Mouse (Mus musculus) heart, postnatal 0 days (tissue): ENCODE measurements around the gene Prkag2.
A peak's percentile ranks its signal among the peaks of the same experiment; 100 is the strongest.

ENCODE experiments used
- CTCF ChIP-seq: IDR thresholded peaks from 2 replicates; pipeline ENCODE4 v1.5.1; 2016; ENCODE audit warnings: antibody characterized with exemption, control low read depth, low read depth
- EP300 ChIP-seq: IDR thresholded peaks from 2 replicates; pipeline ENCODE4 v1.6.1; 2016; ENCODE audit warnings: antibody characterized with exemption, low read depth

- TF ChIP-seq CTCF (peak; percentile 10; the same call in 1 of the 2 replicates), EP300 (no peak)
Observed at GRCm38 (mm10) chr5:24969241-24969880, 131.1 kb downstream of the Prkag2 start.
